Mouse (Mus musculus): ENCODE results near the gene Zfp341. TPM values are rescaled to one million over a fixed set of nuclear protein-coding genes. Genes with fewer than 3 reads are reported as not detected.
A peak's percentile ranks its signal among the peaks of the same experiment; 100 is the strongest.

Zfp341 gene
- total RNA-seq, 2 experiments from 2014 or later = 13.3 to 14.2 TPM

DNA sequence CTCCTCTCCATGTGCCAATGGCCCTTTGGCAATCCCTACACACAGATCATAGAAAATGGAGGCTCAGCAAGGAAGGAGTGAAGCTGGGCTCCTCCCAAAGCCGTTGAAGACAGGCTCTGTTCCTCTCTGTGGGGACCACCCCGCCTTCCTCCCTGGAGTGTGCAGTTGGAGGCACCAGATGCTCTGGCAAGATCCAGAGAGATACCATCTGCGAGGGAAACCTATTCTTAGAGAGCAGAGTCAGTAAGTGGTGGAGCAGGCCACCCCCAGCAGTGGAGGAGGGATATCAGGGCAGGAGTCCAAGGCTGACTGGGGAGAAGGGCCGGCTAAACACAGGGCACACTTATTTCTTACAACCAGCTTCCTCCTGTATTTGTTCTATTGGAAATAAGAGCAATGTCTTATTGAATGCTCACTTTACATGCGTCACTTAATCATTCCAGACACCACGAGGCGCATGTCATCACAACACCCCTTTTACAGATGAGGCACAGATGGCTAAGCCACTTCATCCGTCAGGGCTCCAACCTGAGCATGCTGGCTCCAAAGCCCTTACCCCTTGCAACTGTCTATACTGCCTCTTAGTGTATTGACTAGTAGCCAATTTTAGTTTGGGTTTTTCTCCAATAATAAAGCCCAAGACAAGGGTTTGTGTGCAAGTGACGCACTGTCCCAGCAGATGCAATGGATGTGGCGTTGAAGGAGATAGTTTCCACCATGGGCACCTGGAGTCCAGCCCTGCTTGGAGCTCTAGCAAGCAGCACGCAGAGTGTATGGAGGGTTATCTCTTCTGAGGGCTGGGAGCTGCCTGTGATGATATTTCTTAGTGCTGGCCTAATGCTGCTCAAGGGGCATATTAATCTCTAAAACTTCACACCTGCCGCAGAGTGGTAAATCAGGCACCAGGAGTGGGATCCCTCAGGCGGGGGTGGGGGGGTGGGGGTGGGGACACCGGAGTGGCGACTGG, 28.9 kb upstream of the Zfp341 start:
- DNase-seq (ENCODE audit: low spot score in 2 of 2) = peak; percentile 92 to 94
- intact Hi-C loops (cut with DNase I) = loop anchor here (2.0 kb wide), 1 partner anchor 29 kb away; no protein-coding TSS in a partner anchor

DNA sequence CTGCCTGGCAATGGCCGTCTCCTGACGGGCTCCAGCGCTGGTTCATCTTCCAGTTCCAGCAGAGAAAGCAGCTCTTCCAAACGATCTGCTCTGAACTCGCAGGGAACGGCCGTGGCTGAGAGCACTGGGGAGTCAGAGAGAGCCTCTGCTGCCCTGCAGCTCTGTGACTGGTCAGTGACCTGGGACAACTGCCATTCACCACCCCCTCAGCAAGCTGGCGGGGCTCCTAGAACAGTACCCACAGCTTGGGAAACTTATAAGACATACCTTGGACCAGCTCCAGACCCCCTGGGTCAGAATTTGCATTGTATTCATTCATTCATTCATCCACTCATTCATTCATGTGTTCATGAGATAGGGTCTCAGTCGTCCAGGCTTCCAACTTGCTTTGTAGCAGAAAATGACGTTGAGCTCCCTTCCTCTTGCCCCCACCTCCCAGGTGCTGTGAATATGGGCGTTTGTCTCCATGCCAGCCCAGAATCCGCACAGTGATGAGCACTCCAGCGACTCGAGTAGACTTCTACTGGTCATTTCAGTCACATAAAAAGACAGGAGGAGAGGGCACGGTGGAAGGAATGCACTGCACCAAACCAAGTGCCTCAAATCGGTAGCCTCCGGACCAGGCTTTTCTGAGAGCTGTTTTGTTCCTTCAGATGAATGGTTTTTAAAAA, 28.0 kb upstream of the Zfp341 start:
- intact Hi-C loops (cut with DNase I) = loop anchor here (2.0 kb wide), 1 partner anchor 30 kb away; no protein-coding TSS in a partner anchor

DNA sequence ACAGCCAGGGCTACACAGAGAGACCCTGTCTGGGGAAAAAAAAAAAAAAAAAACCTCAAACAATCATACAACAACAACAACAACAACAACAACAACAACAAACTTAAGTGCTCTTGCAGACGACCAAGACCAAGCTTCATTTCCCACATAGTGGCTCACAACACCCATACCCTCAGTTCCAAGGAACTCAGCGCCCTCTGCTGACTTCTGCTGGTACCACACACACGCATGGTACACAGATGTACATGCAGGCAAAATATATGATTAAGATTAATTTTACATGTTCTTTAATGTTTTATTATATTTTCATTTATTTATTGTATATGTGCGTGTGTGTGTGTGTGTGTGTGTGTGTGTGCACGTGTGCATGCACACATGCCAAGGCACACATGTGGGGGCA, 26.7 kb upstream of the Zfp341 start:
- intact Hi-C loops (cut with DNase I) = no loop called here
- DNase-seq (ENCODE audit: low spot score in 2 of 2) = peak in 1 of 2 experiments; percentile 50

More for the DNA sequence above, 28.0 kb upstream of the Zfp341 start:
- DNase-seq (ENCODE audit: low spot score in 2 of 2) = no peak

DNA sequence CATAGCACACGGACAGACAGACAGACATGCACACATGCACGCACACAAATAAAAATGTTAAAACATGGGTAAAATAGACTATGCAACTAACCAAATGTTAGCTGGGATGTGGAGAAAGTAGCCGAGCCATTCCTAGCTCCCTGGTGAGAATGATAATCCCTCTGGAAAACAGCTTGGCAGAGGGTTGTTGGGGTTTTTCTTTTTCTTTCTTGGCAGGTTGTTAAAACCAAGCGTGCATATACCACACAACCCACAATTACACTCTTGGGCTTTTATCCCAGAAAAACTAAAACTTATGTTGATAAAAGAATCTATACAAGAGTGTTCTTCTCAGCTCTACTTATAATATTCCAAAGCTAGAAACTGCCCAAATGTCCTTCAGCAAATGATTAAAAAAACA, 24.0 kb upstream of the Zfp341 start:
- intact Hi-C loops (cut with DNase I) = no loop called here

DNA sequence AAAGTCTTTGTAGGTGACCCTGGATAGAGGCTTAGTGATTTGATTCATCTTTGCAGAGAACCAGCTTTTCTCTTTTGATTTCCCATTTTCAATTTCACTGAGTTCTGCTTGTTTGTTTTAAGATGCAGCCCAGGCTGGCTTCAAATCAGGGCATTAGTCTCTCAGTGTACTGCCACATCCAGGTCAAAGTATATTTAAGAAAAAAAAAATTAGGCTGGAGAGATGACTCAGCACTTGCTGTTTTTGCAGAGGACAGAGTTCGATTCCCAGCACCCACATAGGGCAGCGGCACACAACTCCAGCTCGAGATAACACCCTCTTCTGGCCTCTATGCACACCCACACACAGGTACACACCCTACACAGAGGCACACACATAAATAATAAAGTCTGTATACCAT, 21.9 kb upstream of the Zfp341 start:
- no peak for DNase-seq (ENCODE audit: low spot score in 2 of 2)
- intact Hi-C loops (cut with DNase I) = no loop called here

More for the DNA sequence above, 24.0 kb upstream of the Zfp341 start:
- DNase-seq (ENCODE audit: low spot score in 2 of 2) = no peak

- intact Hi-C loops (cut with DNase I) = no loop called here
- no peak for DNase-seq (ENCODE audit: low spot score in 2 of 2)
These were observed 20.1 kb upstream of the Zfp341 start for GRCm38 (mm10) chr2:154593025-154593424.

GRCm38 (mm10) chr2:154595775-154596174, 17.3 kb upstream of the Zfp341 start:
- peak in 1 of 2 experiments; percentile 41 for DNase-seq (ENCODE audit: low spot score in 2 of 2)
- intact Hi-C loops (cut with DNase I) = no loop called here

DNA sequence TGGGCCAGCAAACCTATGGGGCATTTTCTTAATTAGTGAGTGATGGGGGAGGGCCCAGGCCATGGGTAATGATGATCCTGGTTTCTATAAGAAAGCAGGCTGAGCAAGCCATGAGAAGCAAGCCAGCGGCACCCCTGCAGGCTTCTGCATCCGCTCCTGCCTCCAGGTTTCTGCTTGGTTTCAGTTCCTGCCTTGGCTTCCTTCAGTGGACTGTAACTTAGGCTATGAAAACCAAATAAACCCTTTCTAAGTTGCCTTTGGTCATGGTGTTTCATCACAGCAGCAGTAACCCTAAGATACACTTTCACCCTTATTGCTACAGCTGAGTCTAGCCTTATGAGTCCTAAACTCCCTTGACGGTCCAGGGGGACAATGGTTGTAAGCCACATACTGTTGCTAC, 15.7 kb upstream of the Zfp341 start:
- DNase-seq (ENCODE audit: low spot score in 2 of 2) = no peak
- intact Hi-C loops (cut with DNase I) = no loop called here

DNA sequence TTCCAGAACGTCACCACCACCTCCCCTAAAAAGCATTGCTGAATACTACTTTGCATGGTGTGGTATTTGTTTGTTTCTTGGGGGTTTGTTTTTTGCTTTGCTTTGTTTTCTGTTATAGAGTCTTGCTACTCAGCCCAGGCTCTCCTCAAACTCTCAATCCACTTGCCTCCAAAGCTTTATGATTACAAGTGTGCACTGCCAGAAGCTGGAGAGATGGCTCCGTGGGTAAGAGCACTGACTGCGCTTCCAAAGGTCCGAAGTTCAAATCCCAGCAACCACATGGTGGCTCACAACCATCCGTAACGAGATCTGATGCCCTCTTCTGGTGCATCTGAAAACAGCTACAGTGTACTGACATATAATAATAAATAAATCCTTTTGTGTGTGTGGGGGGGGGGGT, 12.5 kb upstream of the Zfp341 start:
- intact Hi-C loops (cut with DNase I) = no loop called here
- no peak for DNase-seq (ENCODE audit: low spot score in 2 of 2)

GRCm38 (mm10) chr2:154601324-154601723, 11.8 kb upstream of the Zfp341 start:
- DNase-seq (ENCODE audit: low spot score in 2 of 2) = no peak
- intact Hi-C loops (cut with DNase I) = no loop called here

GRCm38 (mm10) chr2:154603007-154603637, 10.0 kb upstream of the Zfp341 start:
- intact Hi-C loops (cut with DNase I) = no loop called here
- no peak for DNase-seq (ENCODE audit: low spot score in 2 of 2)

- intact Hi-C loops (cut with DNase I) = no loop called here
- DNase-seq (ENCODE audit: low spot score in 2 of 2) = peak; percentile 100
These were observed 9.4 kb upstream of the Zfp341 start, which contains the start of gene Pxmp4 for GRCm38 (mm10) chr2:154603638-154604153. Gene Pxmp4 (minus strand): TSS chr2:154603708.

GRCm38 (mm10) chr2:154604156-154604555, 8.9 kb upstream of the Zfp341 start:
- intact Hi-C loops (cut with DNase I) = no loop called here
- no peak for DNase-seq (ENCODE audit: low spot score in 2 of 2)

DNA sequence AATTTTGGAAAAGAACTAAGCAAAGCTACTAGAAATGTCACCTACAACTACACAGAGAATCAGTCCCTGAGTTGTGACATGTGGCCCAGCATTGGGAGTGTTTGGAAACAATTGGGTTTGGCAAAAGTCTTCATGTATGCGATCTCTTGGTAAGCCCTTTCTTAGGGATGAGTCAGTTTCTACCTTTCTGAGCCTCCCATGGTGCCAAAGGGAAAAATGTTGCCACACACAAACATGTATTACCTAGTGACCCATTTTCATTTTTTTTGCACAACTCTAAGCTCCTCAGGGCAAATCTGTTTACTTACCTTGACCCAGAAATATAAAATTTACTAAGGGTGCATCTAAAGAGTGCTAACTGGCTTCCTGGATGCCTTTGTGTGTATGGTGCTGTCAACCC, 6.1 kb upstream of the Zfp341 start:
- no peak for DNase-seq (ENCODE audit: low spot score in 2 of 2)
- intact Hi-C loops (cut with DNase I) = no loop called here

DNA sequence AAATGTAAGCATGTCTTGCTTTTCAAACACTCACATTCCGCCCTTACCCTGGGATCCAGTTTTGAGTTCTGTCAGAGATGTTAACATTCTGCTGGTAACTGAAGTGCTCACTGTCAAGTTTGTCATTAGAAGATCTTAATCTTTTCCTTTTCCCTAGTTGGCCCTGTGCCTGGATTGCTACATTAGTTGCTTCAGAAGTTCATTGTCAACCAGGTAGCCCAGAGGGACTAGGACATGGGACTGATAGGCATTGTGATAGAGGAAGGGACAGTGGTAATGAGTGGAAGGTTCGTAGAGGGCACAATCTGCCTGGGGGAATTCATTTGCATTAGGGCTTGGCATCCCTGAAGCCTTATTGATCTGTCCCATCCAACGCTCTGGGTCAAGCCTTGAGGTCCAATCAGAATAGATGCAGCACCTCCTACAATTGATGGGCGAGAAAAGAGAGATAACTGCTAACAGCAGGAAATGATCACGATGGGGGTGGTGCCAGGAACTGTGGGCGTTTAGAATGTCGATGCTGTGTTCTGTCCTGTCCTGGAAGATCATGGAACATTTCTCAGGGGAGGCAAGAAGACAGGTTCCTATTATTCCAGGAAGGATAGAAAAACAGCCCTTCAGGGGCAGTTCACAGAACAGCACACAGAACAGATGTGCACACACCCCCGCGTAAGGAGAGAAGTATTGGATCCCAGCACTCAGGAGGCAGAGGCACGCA, 3.9 kb upstream of the Zfp341 start:
- intact Hi-C loops (cut with DNase I) = no loop called here
- DNase-seq (ENCODE audit: low spot score in 2 of 2) = no peak

DNA sequence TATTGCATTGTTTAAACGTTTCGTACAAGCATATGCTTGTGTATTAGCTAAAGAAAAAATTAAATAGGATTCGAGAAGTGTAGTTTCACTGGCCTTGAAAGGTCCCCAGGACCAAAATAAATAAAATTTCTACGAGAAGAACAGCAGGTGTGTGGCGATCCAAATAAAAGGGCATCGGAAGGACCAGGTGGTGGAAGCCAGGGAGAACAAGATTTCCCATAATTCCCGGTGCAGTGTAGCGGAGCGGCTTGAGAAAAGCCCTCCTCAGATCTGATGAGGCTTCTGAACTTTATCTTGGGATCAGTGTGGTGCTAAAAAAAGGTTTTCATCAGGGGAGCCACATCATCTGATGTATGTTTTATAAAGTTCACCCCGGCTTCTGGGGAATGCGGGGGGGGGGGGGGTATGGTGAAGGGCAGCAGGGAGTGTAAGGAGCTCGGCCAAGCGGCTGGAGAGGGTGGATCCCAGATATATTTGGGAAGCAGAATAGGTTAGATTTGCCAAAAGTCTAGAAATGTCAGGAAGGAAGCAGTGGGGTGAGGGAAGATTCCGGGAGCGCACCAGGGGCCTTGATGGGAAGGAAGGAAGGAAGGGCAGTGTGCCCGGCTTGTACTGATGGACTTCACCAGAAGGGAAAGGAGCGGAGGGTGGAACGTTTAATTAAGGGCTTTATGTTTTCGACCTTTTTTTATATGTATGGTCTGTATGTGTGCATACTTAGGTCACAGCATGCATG, 1.9 kb downstream of the Zfp341 start:
- DNase-seq (ENCODE audit: low spot score in 2 of 2) = no peak
- intact Hi-C loops (cut with DNase I) = loop anchor here (5.0 kb wide), 1 partner anchor 58 kb away; the partner anchor contains the start of gene Necab3

DNA sequence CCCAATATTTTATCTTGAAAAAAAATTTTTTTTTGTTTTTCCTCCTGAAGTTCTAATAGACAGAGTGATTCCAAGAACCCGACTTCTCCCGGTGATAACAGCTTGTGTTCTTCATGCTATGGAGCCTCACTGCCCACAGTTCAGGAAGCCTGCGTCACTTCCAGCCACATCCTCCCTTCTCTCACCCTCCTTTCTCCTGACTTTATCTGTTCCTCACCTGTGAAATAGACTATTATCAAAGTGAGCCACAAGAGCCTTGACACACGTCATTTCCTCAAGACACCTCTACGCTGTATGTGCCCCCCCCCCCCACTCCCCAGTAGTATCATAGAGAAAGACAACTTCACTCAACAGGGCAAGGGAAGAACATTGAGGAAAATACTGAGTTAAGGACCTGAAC, 2.6 kb downstream of the Zfp341 start:
- intact Hi-C loops (cut with DNase I) = no loop called here

DNA sequence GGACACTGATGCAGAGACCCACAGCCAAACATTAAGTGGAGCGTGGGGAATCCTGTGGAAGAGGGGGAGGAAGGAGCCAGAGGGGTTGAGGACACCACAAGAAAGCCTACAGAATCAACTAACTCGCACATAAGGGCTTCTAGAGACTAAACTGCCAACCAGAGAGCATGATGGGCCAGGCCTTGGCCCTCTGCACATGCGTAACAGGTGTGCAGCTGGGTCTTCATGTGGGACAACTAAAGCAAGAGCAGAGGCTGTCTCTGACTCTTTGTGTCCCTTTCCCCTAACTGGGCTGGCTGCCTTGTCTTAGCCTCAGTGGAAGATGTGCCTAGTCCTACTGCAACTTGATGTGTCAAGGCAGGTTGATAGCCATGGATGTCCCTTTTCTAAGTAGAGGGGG, 4.0 kb downstream of the Zfp341 start:
- DNase-seq (ENCODE audit: low spot score in 2 of 2) = no peak
- intact Hi-C loops (cut with DNase I) = no loop called here

More for the DNA sequence above, 2.6 kb downstream of the Zfp341 start:
- no peak for DNase-seq (ENCODE audit: low spot score in 2 of 2)
